9 mouse cellular contexts compared by ENCODE assay signal in genomic region chr2:180385967-180386688, GRCm38 (mm10). TPM values are rescaled to one million over a fixed set of nuclear protein-coding genes. Genes with fewer than 3 reads are reported as not detected.
DNase-seq lines count a peak whose midpoint lies in the region; ATAC-seq lines count a peak whose summit lies in the region.
"Had no signal": no experiment of that assay in that cellular context is flagged by ENCODE, and none has a peak within 500 bp of the region (broad histone marks: within the 10 kb centered on the region; RNA-seq: fewer than 3 reads in every experiment).

No protein-coding gene starts in this region.

- 0 out of 2 replicates have a peak, but pooled peaks have one; percentile 21 for ATAC-seq in lung, embryonic 16.5 days (ENCODE audit: low read depth)
- ATAC-seq in forebrain, embryonic 12.5 days (ENCODE audit: low FRiP score): peak; percentile 42
- no peak for ATAC-seq in limb, embryonic 13.5 days (ENCODE audit: low FRiP score, low read depth)
- peak; percentile 43; the same call in 1 of the 2 replicates for ATAC-seq in stomach, embryonic 15.5 days (ENCODE audit: insufficient read depth, low FRiP score, low read depth)
- ATAC-seq in granulocyte monocyte progenitor cell, adult 5-6 weeks (replicated peaks; ENCODE audit: poor library complexity, severe bottlenecking): no peak
- no peak for ATAC-seq in inflammation-experienced regulatory T-cells, adult 6 months

- no peak for DNase-seq in lung, adult 18-20 months
- no peak for DNase-seq in adrenal gland, adult 8-10 months

- peak overlapping the region; percentile 37 for H3K4me3 ChIP-seq in lung, embryonic 16.5 days (ENCODE audit: low read length)
- peak overlapping the region; percentile 47 for H3K4me3 ChIP-seq in forebrain, embryonic 12.5 days (replicated peaks)
- peak overlapping the region; percentile 48 for H3K4me3 ChIP-seq in limb, embryonic 13.5 days
- H3K4me3 ChIP-seq in stomach, embryonic 15.5 days (replicated peaks): peak overlapping the region; percentile 41

- no peaks in the 10 kb centered on the region for H3K36me3 ChIP-seq in lung, embryonic 16.5 days (ENCODE audit: control insufficient read depth, insufficient read depth, low read length)
- H3K36me3 ChIP-seq in forebrain, embryonic 12.5 days (replicated peaks): no peaks in the 10 kb centered on the region
- H3K36me3 ChIP-seq in limb, embryonic 13.5 days: no peaks in the 10 kb centered on the region
- H3K36me3 ChIP-seq in stomach, embryonic 15.5 days: no peaks in the 10 kb centered on the region

- H3K9me3 ChIP-seq in lung, embryonic 16.5 days (ENCODE audit: control insufficient read depth, low read length): no peaks in the 10 kb centered on the region
- H3K9me3 ChIP-seq in forebrain, embryonic 12.5 days: no peaks in the 10 kb centered on the region
- no peaks in the 10 kb centered on the region for H3K9me3 ChIP-seq in limb, embryonic 13.5 days
- no peaks in the 10 kb centered on the region for H3K9me3 ChIP-seq in stomach, embryonic 15.5 days

- 1% methylated on average over 30 of the region's 35 CpGs for WGBS in lung, embryonic 16.5 days
- WGBS in forebrain, embryonic 12.5 days: under 1% methylated on average over 35 of the region's 35 CpGs
- WGBS in limb, embryonic 13.5 days: 0% methylated on average over 27 of the region's 35 CpGs
- under 1% methylated on average over 31 of the region's 35 CpGs for WGBS in stomach, embryonic 15.5 days

- H3K27me3 ChIP-seq in lung, embryonic 16.5 days (ENCODE audit: control insufficient read depth, insufficient read depth, low read depth, low read length): peaks cover 35% of the 10 kb centered on the region
- H3K27me3 ChIP-seq in forebrain, embryonic 12.5 days: peaks cover 67% of the 10 kb centered on the region
- peaks cover 79% of the 10 kb centered on the region for H3K27me3 ChIP-seq in limb, embryonic 13.5 days
- H3K27me3 ChIP-seq in stomach, embryonic 15.5 days (replicated peaks): peaks cover 35% of the 10 kb centered on the region

- H3K9ac ChIP-seq in lung, embryonic 16.5 days (ENCODE audit: low read length): peak overlapping the region; percentile 38; the same call in 1 of the 2 replicates
- peak overlapping the region; percentile 54 for H3K9ac ChIP-seq in forebrain, embryonic 12.5 days
- peak overlapping the region; percentile 62 for H3K9ac ChIP-seq in limb, embryonic 13.5 days
- 0 out of 2 replicates have a peak overlapping the region, but pooled peaks have one; percentile 13 for H3K9ac ChIP-seq in stomach, embryonic 15.5 days

- no peak overlapping the region for H3K27ac ChIP-seq in lung, embryonic 16.5 days (ENCODE audit: low read length)
- no peak overlapping the region for H3K27ac ChIP-seq in forebrain, embryonic 12.5 days
- H3K27ac ChIP-seq in limb, embryonic 13.5 days: no peak overlapping the region
- no peak overlapping the region for H3K27ac ChIP-seq in stomach, embryonic 15.5 days

- peak overlapping the region; percentile 55 for H3K4me2 ChIP-seq in lung, embryonic 16.5 days (ENCODE audit: low read depth, low read length)
- H3K4me2 ChIP-seq in forebrain, embryonic 12.5 days: peak overlapping the region; percentile 90
- peak overlapping the region; percentile 77 for H3K4me2 ChIP-seq in limb, embryonic 13.5 days (replicated peaks)
- peak overlapping the region; percentile 64 for H3K4me2 ChIP-seq in stomach, embryonic 15.5 days

- H3K4me1 ChIP-seq in lung, embryonic 16.5 days (replicated peaks; ENCODE audit: control insufficient read depth, insufficient read depth, low read length): no peaks in the 10 kb centered on the region; the same call in 1 of the 2 replicates
- peaks cover 17% of the 10 kb centered on the region for H3K4me1 ChIP-seq in forebrain, embryonic 12.5 days
- H3K4me1 ChIP-seq in limb, embryonic 13.5 days: peaks cover 15% of the 10 kb centered on the region
- H3K4me1 ChIP-seq in stomach, embryonic 15.5 days: 0 out of 2 replicates have a peak, but pooled peaks cover 9% of the 10 kb centered on the region

RNA-seq across cellular contexts. Expression of gene Gata5, which starts 51.6 kb away (rescaled TPM):
- 23.2 and 25.3 TPM in 2 replicates for polyA plus RNA-seq in lung, embryonic 16.5 days (2015; fragmentation: Nextera tagmentation; extraction: Ambion mirVana)
- not detected in 2 replicates for polyA plus RNA-seq in forebrain, embryonic 12.5 days (2016; fragmentation: Nextera tagmentation; extraction: Ambion mirVana)
- 0.06 TPM in 1 of 2 replicates, not detected in the other for polyA plus RNA-seq in limb, embryonic 13.5 days (2015; fragmentation: Nextera tagmentation; extraction: Ambion mirVana)
- polyA plus RNA-seq in stomach, embryonic 15.5 days (2015; fragmentation: Nextera tagmentation; extraction: Ambion mirVana): 5.5 and 6.0 TPM in 2 replicates
- total RNA-seq in granulocyte monocyte progenitor cell, adult 5-6 weeks (2014; fragmentation: Nextera tagmentation): not detected in 2 replicates
- not detected in 2 replicates for total RNA-seq in granulocyte monocyte progenitor cell, adult 5-6 weeks (2017)
- polyA plus RNA-seq in inflammation-experienced regulatory T-cells, adult 6 months (2017; shearing (Covaris generic)): not detected
- under 1 TPM in 2 of 4 experiments, not detected in 2; 0.07 to 0.09 TPM for total RNA-seq in adrenal gland, adult 8-10 months (2022)
- total RNA-seq: layer of hippocampus, postnatal 10 days had no signal

Comparison
In these comparisons a context has a peak if more than half of its experiments do, and no peak if none do; other contexts are left out.
1. ATAC-seq: peak in lung, embryonic 16.5 days (single experiment), forebrain, embryonic 12.5 days (single experiment) and stomach, embryonic 15.5 days (single experiment); none in limb, embryonic 13.5 days (single experiment), granulocyte monocyte progenitor cell, adult 5-6 weeks (single experiment) and inflammation-experienced regulatory T-cells, adult 6 months (single experiment).
2. Peak in every context shown above with its lines, with median percentiles within 50 percentile points of each other: H3K4me2 ChIP-seq, H3K4me3 ChIP-seq and H3K9ac ChIP-seq.